Mouse (Mus musculus) macrophage (primary cell): ENCODE results near the gene Gm7073. TPM values are rescaled to one million over a fixed set of nuclear protein-coding genes. Genes with fewer than 3 reads are reported as not detected.
A peak's percentile ranks its signal among the peaks of the same experiment; 100 is the strongest.

Source experiments
- H3K27ac ChIP-seq: fragments of 350-480 bp; formaldehyde crosslinking; 2 replicates; pipeline ENCODE4 v1.9.0; 2021
- H3K36me3 ChIP-seq: fragments of 350-480 bp; formaldehyde crosslinking; 2 replicates; pipeline ENCODE4 v1.9.0; 2021; ENCODE audit errors: inconsistent target
- H3K4me3 ChIP-seq: fragments of 350-480 bp; formaldehyde crosslinking; 2 replicates; pipeline ENCODE4 v1.9.0; 2021; ENCODE audit errors: inconsistent target
- H3K79me2 ChIP-seq: fragments of 350-480 bp; formaldehyde crosslinking; 2 replicates; pipeline ENCODE4 v1.9.0; 2021; ENCODE audit errors: inconsistent target
- WGBS: methylation state at CpG from one replicate; pipeline ENCODE4 v1.1.7; 2026; ENCODE audit warnings: inconsistent platforms; ENCODE audit not compliant: missing documents; 5-methylcytosine and 5-hydroxymethylcytosine counted together
- polyA plus RNA-seq: library from polyadenylated mRNA; stranded (reverse); fragments of 250-400 nt; gene quantifications from 3 replicates; pipeline ENCODE4 v1.2.4, GENCODE M21; 2018; ENCODE audit warnings: inconsistent platforms

The Gm7073 gene
- polyA plus RNA-seq, 1 experiment from 2014 or later, result not detected

DNA sequence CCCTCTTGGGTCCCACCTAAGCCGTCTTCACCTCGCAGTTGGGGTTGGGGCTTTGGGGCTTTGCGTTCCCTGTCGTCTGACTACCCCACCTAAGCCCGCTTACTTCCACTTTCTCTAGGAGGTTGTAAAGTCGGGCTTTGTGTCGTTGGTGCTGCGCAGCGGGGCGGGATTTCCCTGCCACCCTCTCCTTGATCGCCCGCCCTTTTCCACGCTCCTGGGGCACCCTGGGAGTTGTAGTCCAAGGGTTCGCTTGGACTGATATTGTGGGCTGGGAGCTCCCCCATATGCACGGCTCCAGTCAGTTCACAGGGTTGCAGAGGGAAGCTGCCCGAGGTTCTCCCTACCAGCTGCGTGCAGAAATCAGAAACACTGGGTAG lies 134.4 kb downstream of the Gm7073 start:
- 36% methylated on average over 17 of the region's 17 CpGs for WGBS
- Histone ChIP-seq H3K36me3 (no peaks in the 10 kb centered on the region), H3K79me2 (peaks cover 17% of the 10 kb centered on the region; the same call in 1 of the 2 replicates), H3K4me3 (no peak overlapping the region), H3K27ac (no peak overlapping the region)

DNA sequence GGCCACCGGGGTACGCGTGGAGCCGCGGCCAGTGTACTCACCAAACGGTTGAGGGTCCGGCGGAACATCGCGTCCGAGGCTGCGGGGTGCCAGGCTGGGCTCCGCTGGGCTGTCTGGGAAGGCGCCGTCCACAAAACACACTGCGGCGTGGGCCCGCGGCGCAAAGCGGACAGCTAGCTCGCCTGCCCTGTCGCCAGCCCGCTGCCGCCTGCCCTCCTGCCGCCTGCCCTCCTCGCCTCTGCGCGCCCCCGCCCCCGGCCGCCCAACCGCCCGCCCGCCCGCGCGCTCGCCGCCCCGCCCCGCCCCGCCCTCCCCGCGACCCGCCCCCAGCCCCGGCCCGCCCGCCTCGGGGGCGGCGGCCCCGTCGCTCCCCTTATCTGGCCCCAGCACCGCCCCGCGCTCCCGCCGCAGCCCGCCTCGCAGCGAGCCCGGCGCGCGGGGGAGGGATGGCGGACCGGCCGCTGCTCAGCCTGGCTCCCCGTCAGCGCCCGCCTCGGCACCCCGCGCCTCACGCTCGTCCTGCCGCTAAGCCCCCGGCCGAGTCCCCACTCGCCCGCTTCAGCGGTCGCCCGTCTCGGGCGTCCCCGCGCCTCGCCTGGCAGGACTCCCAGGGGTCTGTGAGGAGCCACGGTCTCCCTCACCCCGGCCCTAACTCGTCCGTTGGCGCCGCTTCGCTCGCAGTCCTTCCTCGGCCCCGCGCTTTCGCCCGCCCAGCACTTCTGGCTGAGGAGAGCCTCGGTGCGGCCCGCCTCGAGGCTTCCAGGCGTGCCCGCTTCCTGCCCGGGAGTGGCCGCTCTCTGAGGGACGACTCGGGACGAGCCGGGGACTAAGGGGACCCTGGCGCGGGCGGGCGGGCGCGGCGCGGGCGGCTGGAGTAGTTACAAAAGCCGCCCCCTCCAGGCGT lies 135.0 kb downstream of the Gm7073 start:
- 15% methylated on average over 52 of the region's 126 CpGs for WGBS
- Histone ChIP-seq H3K4me3 (no peak overlapping the region), H3K79me2 (peaks cover 22% of the 10 kb centered on the region; the same call in 1 of the 2 replicates), H3K27ac (no peak overlapping the region), H3K36me3 (no peaks in the 10 kb centered on the region)

DNA sequence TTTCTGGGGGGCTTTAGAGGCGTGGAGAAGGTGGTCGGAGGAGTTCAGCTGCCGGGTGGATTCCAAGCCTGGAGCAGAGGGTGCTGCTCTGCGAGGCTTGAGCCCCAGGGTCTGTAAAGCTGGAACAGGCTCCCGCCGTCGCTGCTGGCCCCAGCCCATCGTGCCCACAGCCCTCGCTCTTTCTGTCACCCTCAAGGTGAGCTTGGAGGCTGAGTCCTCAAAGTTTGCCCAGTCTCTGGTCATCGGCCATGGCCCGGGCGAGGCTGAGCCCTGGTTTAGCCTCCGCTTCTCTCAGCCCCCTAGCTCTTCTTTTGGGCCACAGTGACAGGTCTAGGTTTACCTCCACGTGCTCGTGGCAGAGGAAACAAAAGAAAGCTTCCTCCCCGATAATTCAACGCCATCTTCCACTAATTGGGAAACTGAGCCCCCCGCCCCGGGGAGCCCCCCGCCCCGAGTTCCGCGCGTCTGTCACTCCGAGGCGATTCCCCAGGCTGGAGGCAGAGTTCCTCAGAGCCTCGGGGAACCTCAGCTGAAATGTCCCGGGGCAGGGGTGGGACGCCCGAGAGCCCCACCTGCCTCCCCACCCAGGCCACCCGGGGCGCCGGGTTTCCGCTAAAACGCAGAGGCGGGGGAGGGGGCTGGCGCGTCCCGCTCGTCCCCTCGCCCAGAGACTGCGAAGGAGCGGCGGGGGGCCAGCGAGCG lies 135.8 kb downstream of the Gm7073 start:
- Histone ChIP-seq H3K36me3 (no peaks in the 10 kb centered on the region), H3K4me3 (peak overlapping the region; percentile 39), H3K27ac (no peak overlapping the region), H3K79me2 (peaks cover 29% of the 10 kb centered on the region; the same call in 1 of the 2 replicates)
- 26% methylated on average over 29 of the region's 46 CpGs for WGBS

DNA sequence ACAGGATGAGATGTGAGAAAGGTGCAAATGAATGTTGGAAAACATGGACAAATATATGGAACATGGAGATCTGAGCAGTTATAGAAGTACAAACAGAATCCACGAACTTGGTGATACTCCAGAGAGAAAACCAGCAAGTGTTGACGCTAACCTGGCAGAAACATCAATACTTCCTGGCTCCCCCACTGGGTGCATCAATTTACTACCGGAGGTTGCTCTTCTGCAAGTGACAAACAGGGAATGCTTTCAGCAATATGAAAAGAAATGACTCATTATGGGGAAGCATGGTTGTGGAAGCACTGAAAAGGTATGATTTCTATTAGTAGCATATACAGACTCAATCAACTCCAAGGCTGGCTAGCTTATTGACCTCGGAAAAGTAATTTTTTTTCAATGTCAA lies 144.8 kb downstream of the Gm7073 start:
- WGBS, result 90% methylated on average over 3 of the region's 4 CpGs
- Histone ChIP-seq H3K79me2 (peaks cover 30% of the 10 kb centered on the region; the same call in 1 of the 2 replicates), H3K36me3 (no peaks in the 10 kb centered on the region), H3K27ac (no peak overlapping the region), H3K4me3 (no peak overlapping the region)

DNA sequence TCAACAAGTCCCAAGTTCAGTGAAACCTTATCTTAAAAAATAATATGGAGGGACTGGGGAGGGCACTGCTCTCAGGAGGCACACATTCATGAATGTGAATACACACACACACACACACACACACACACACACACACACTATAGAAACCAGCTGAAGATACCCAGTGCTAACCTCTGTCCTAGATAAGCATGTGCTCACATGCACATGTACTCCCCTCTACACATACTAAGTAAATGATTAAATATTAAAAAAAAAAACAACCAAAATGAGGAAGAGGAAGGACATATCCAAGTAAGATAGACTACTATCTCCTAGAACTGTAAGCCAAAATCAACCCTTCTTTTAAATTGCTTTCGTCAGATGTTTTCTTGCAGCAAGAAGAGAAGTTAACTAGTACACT lies 152.2 kb downstream of the Gm7073 start:
- no peaks in the 10 kb centered on the region for H3K36me3 ChIP-seq
- H3K4me3 ChIP-seq, result no peak overlapping the region
- no peak overlapping the region for H3K27ac ChIP-seq
- WGBS, result 83% methylated on average over 1 of the region's 1 CpGs
- no peaks in the 10 kb centered on the region; the same call in 1 of the 2 replicates for H3K79me2 ChIP-seq

Other genes with a start within 250 kb of the Gm7073 start
- gene Atp11c, start 53.4 kb upstream of the Gm7073 start, polyA plus RNA-seq, result 9.0 to 13.2 TPM (median 10.1 TPM) in 3 replicates